Mouse (Mus musculus): ENCODE measurements around the gene Gm21969. TPM values are rescaled to one million over a fixed set of nuclear protein-coding genes. Genes with fewer than 3 reads are reported as not detected.

Gene Gm21969
- not detected for total RNA-seq (2021)
- long read RNA-seq, experiment 1, partial matches to known transcripts, result 0 of 5 reads
- long read RNA-seq, experiment 1, other reads (novel, unspliced or antisense), result 5 of 5 reads
- long read RNA-seq, experiment 2, result 0 reads

GRCm38 (mm10) chr4:139602357-139603244 is at the start of gene Gm21969:
Gene Gm21969, plus strand, starts transcription at chr4:139603186.
- peak; percentile 54 to 64 for DNase-seq

GRCm38 (mm10) chr4:139555235-139555634 is 47.8 kb upstream of the Gm21969 start:
- DNase-seq, result no peak

GRCm38 (mm10) chr4:139555951-139556350 is 47.0 kb upstream of the Gm21969 start:
- no peak for DNase-seq

GRCm38 (mm10) chr4:139568361-139568760 is 34.6 kb upstream of the Gm21969 start:
- no peak for DNase-seq

GRCm38 (mm10) chr4:139570756-139571155 is 32.2 kb upstream of the Gm21969 start:
- DNase-seq, result no peak

GRCm38 (mm10) chr4:139572928-139573512 is 30.0 kb upstream of the Gm21969 start:
- no peak for DNase-seq

GRCm38 (mm10) chr4:139574156-139574798 is 28.7 kb upstream of the Gm21969 start:
- DNase-seq, result peak; percentile 100

GRCm38 (mm10) chr4:139574799-139575672 is 27.9 kb upstream of the Gm21969 start:
- peak; percentile 62 to 79 for DNase-seq

GRCm38 (mm10) chr4:139575673-139576003 is 27.3 kb upstream of the Gm21969 start:
- no peak for DNase-seq

- no peak for DNase-seq
These were observed 26.6 kb upstream of the Gm21969 start for GRCm38 (mm10) chr4:139576251-139576880.

- no peak for DNase-seq
These were observed 26.0 kb upstream of the Gm21969 start for GRCm38 (mm10) chr4:139577006-139577405.

- no peak for DNase-seq
These were observed 24.6 kb upstream of the Gm21969 start for GRCm38 (mm10) chr4:139578389-139578788.

- DNase-seq, result no peak
These were observed 24.0 kb upstream of the Gm21969 start for GRCm38 (mm10) chr4:139579003-139579402.

GRCm38 (mm10) chr4:139579466-139579865 is 23.5 kb upstream of the Gm21969 start:
- no peak for DNase-seq

GRCm38 (mm10) chr4:139580663-139581336 is 22.2 kb upstream of the Gm21969 start:
- peak in 1 of 2 experiments; percentile 60 for DNase-seq

- peak in 1 of 2 experiments; percentile 70 for DNase-seq
These were observed 21.4 kb upstream of the Gm21969 start for GRCm38 (mm10) chr4:139581427-139582051.

GRCm38 (mm10) chr4:139582346-139582745 is 20.6 kb upstream of the Gm21969 start:
- DNase-seq, result no peak

GRCm38 (mm10) chr4:139582903-139583302 is 20.1 kb upstream of the Gm21969 start:
- no peak for DNase-seq

GRCm38 (mm10) chr4:139583629-139584245 is 19.2 kb upstream of the Gm21969 start:
- DNase-seq, result no peak

- peak in 1 of 2 experiments; percentile 58 for DNase-seq
These were observed 18.3 kb upstream of the Gm21969 start for GRCm38 (mm10) chr4:139584704-139585103.
